Mouse (Mus musculus) MEL (cell line): Measurements from ENCODE around the gene Krt1.

Source experiments
- CTCF ChIP-seq, 3 experiments: IDR thresholded peaks in 2 of 3; conservative IDR thresholded peaks in 1 of 3; 2 replicates each; pipeline ENCODE4 v1.5.1; 2011 to 2012; ENCODE audit warnings: low read length in 3 of 3, low read depth in 2 of 3, mild to moderate bottlenecking in 2 of 3, improper control_type of control experiment in 1 of 3, inconsistent platforms in 1 of 3, mixed read lengths in 1 of 3, moderate library complexity in 1 of 3; ENCODE audit not compliant: control insufficient read depth in 1 of 3, insufficient read depth in 1 of 3, poor library complexity in 1 of 3, severe bottlenecking in 1 of 3
- EP300 ChIP-seq, 2 experiments: IDR thresholded peaks; 2 replicates each; pipeline ENCODE4 v1.6.1; 2011; ENCODE audit warnings: improper control_type of control experiment in 2 of 2, low read length in 2 of 2, low read depth in 1 of 2, mild to moderate bottlenecking in 1 of 2
- ETS1 ChIP-seq: IDR thresholded peaks from 2 replicates; pipeline ENCODE4 v1.6.1; 2012; ENCODE audit warnings: low read depth, mild to moderate bottlenecking, inconsistent platforms, low read length, improper control_type of control experiment, moderate library complexity
- GABPA ChIP-seq: IDR thresholded peaks from 2 replicates; pipeline ENCODE4 v1.6.1; 2012; ENCODE audit warnings: low read depth, mild to moderate bottlenecking, inconsistent platforms, low read length, improper control_type of control experiment, moderate library complexity
- JUND ChIP-seq: IDR thresholded peaks from 2 replicates; pipeline ENCODE4 v1.6.1; 2011; ENCODE audit warnings: low read depth, mild to moderate bottlenecking, improper control_type of control experiment, low read length
- KAT2A ChIP-seq: conservative IDR thresholded peaks from 2 replicates; pipeline ENCODE4 v1.6.1; 2012; ENCODE audit warnings: low read depth, low read length, improper control_type of control experiment, inconsistent platforms
- POLR2A ChIP-seq, 2 experiments: IDR thresholded peaks; 2 replicates each; pipeline ENCODE4 v1.6.1; 2011 to 2012; ENCODE audit warnings: low read length in 2 of 2, mild to moderate bottlenecking in 2 of 2, control low read depth in 1 of 2, improper control_type of control experiment in 1 of 2, low read depth in 1 of 2, moderate library complexity in 1 of 2; ENCODE audit not compliant: control insufficient read depth in 1 of 2, insufficient read depth in 1 of 2, poor library complexity in 1 of 2
- POLR2AphosphoS2 ChIP-seq: IDR thresholded peaks from 2 replicates; pipeline ENCODE4 v1.6.1; 2011; ENCODE audit warnings: low read length, improper control_type of control experiment
- POLR2AphosphoS5 ChIP-seq: IDR thresholded peaks from 2 replicates; pipeline ENCODE4 v1.6.1; 2012; ENCODE audit warnings: low read depth, borderline replicate concordance, mild to moderate bottlenecking, inconsistent platforms, low read length, moderate library complexity, mixed read lengths
- RAD21 ChIP-seq: IDR thresholded peaks from 2 replicates; pipeline ENCODE4 v1.6.1; 2011; ENCODE audit warnings: mild to moderate bottlenecking, low read depth, low read length, improper control_type of control experiment
- TCF12 ChIP-seq: IDR thresholded peaks from 2 replicates; pipeline ENCODE4 v1.6.1; 2014; ENCODE audit warnings: low read depth, mild to moderate bottlenecking, inconsistent platforms, low read length, improper control_type of control experiment, moderate library complexity
- ZC3H11A ChIP-seq: IDR thresholded peaks from 2 replicates; pipeline ENCODE4 v1.6.1; 2012; ENCODE audit warnings: low read depth, mild to moderate bottlenecking, inconsistent platforms, low read length, improper control_type of control experiment
- ZNF384 ChIP-seq: IDR thresholded peaks from 2 replicates; pipeline ENCODE4 v1.6.1; 2012; ENCODE audit warnings: low read depth, mild to moderate bottlenecking, inconsistent platforms, low read length, improper control_type of control experiment

GRCm38 (mm10) chr15:101817875-101818274, 32.7 kb downstream of the Krt1 start, which contains the start of gene Krt2:
- no peak for TF ChIP-seq EP300 (IDR thresholded peaks at IDR 0.05; ENCODE audit: low read depth in 1 of 2, low read length in 2 of 2)
- TF ChIP-seq ZNF384, result no peak
- no peak for TF ChIP-seq JUND
- no peak for TF ChIP-seq RAD21
- TF ChIP-seq POLR2A (IDR thresholded peaks at IDR 0.05; ENCODE audit: control insufficient read depth in 1 of 2, insufficient read depth in 1 of 2, low read depth in 1 of 2, low read length in 2 of 2, poor library complexity in 1 of 2), result no peak
- TF ChIP-seq ZC3H11A, result no peak
- TF ChIP-seq GABPA, result no peak
- TF ChIP-seq CTCF (IDR thresholded peaks at IDR 0.05 in 2 of 3, conservative IDR thresholded peaks at IDR 0.05 in 1 of 3; ENCODE audit: control insufficient read depth in 1 of 3, insufficient read depth in 1 of 3, low read depth in 2 of 3, low read length in 3 of 3, poor library complexity in 1 of 3, severe bottlenecking in 1 of 3), result no peak
- TF ChIP-seq KAT2A, result no peak
- no peak for TF ChIP-seq TCF12
- no peak for TF ChIP-seq POLR2AphosphoS5
- no peak for TF ChIP-seq ETS1
- TF ChIP-seq POLR2AphosphoS2, result no peak
